Mouse (Mus musculus): ENCODE results near the gene Car3. TPM values are rescaled to one million over a fixed set of nuclear protein-coding genes. Genes with fewer than 3 reads are reported as not detected.

Gene Car3
- polyA plus RNA-seq, 1 experiment from 2014 or later = 1.3 TPM

DNA sequence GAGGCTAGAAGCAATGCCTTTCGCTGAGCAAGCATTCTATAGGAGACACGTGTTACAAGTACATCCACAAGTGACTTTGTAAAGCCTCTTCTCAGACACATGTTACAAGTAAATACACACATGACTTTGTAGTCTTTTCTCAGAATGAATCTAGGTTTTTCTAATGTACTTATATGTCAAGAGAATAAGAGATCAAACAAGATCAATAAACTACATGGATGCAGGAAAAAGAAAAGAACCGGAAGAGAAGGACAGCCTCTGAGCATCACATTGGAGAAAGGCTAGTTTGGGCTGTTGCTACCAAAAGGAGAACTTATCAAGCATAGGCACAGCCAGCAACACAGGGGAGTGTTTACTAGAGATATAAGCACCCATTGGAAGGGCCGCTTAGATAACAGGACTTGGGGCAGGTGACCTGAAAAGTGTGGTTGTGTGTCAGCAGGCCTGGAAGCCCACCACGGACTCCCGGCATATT, 15.5 kb downstream of the Car3 start:
- Histone ChIP-seq H3K27ac (replicated peaks) (no peak overlapping the region), H3K9me3 (ENCODE audit: control insufficient read depth, low read length) (no peaks in the 10 kb centered on the region), H3K4me3 (ENCODE audit: low read depth, low read length) (no peak overlapping the region), H3K36me3 (ENCODE audit: control insufficient read depth, insufficient read depth, low read length) (no peaks in the 10 kb centered on the region), H3K9ac (ENCODE audit: low read length) (no peak overlapping the region), H3K27me3 (ENCODE audit: control insufficient read depth, insufficient read depth, low read length) (no peaks in the 10 kb centered on the region), H3K4me1 (replicated peaks; ENCODE audit: control insufficient read depth, insufficient read depth) (no peaks in the 10 kb centered on the region), H3K4me2 (replicated peaks; ENCODE audit: low read depth) (no peak overlapping the region)
- TF ChIP-seq CTCF (IDR thresholded peaks at IDR 0.05; ENCODE audit: low read depth) = no peak
- no peak for TF ChIP-seq EP300 (optimal IDR thresholded peaks at IDR 0.05)
- DNase-seq (ENCODE audit: low spot score) (no peak), ATAC-seq (ENCODE audit: low FRiP score, low TSS enrichment) (no peak)
- 79% methylated on average over 6 of the region's 6 CpGs for WGBS

DNA sequence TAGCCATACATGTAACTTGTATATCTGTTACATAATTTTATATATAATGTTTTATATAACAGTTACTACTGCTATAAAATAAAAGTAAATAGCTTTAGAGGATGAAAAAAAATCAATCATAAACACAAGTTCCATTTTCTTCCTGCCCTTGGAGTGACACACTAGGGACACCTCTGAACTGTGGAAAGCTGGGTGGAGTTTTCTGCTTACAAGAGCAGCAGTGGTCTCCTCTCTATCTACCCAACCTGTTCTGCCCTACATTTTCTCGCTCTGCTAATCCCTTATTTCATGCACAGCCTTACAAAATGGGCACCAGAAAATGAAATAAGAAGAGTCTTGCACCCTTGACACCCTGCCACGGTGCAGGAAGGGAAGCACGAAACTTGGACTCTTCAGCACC, 16.0 kb downstream of the Car3 start:
- WGBS = 81% methylated on average over 3 of the region's 3 CpGs
- TF ChIP-seq CTCF (IDR thresholded peaks at IDR 0.05; ENCODE audit: low read depth) (no peak), EP300 (optimal IDR thresholded peaks at IDR 0.05) (no peak)
- Histone ChIP-seq H3K4me3 (ENCODE audit: low read depth, low read length) (no peak overlapping the region), H3K36me3 (ENCODE audit: control insufficient read depth, insufficient read depth, low read length) (no peaks in the 10 kb centered on the region), H3K27ac (replicated peaks) (no peak overlapping the region), H3K9ac (ENCODE audit: low read length) (no peak overlapping the region), H3K9me3 (ENCODE audit: control insufficient read depth, low read length) (no peaks in the 10 kb centered on the region), H3K27me3 (ENCODE audit: control insufficient read depth, insufficient read depth, low read length) (no peaks in the 10 kb centered on the region), H3K4me2 (replicated peaks; ENCODE audit: low read depth) (no peak overlapping the region), H3K4me1 (replicated peaks; ENCODE audit: control insufficient read depth, insufficient read depth) (no peaks in the 10 kb centered on the region)
- DNase-seq (ENCODE audit: low spot score) = no peak
- ATAC-seq (ENCODE audit: low FRiP score, low TSS enrichment) = no peak

DNA sequence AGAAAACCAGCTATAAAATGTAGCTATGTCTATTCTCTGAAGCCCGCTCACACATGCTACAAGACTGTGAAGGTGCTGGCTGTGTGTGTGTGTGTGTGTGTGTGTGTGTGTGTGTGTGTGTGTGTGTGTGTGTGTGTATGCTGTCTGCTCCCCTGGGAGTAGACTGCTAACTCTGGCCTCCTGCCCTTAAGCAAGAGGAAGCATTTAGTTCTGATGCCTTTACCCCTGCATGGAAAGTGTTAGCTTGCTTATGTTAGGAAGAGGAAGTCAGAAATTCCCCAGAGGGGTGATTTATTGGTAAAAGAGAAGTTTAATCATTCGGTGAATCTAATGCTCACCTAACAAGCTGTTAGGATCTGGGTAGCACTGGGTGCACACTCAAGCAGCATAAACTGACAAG, 17.0 kb downstream of the Car3 start:
- no peak overlapping the region for H3K4me2 ChIP-seq (replicated peaks; ENCODE audit: low read depth)
- no peak for TF ChIP-seq EP300 (optimal IDR thresholded peaks at IDR 0.05)
- no peak for TF ChIP-seq CTCF (IDR thresholded peaks at IDR 0.05; ENCODE audit: low read depth)
- H3K9me3 ChIP-seq (ENCODE audit: control insufficient read depth, low read length) = no peaks in the 10 kb centered on the region
- no peaks in the 10 kb centered on the region for H3K27me3 ChIP-seq (ENCODE audit: control insufficient read depth, insufficient read depth, low read length)
- DNase-seq (ENCODE audit: low spot score) (no peak), ATAC-seq (ENCODE audit: low FRiP score, low TSS enrichment) (no peak)
- H3K36me3 ChIP-seq (ENCODE audit: control insufficient read depth, insufficient read depth, low read length) = no peaks in the 10 kb centered on the region
- H3K4me3 ChIP-seq (ENCODE audit: low read depth, low read length) = no peak overlapping the region
- H3K27ac ChIP-seq (replicated peaks) = no peak overlapping the region
- no peak overlapping the region for H3K9ac ChIP-seq (ENCODE audit: low read length)
- 56% methylated on average over 2 of the region's 2 CpGs for WGBS
- H3K4me1 ChIP-seq (replicated peaks; ENCODE audit: control insufficient read depth, insufficient read depth) = no peaks in the 10 kb centered on the region

DNA sequence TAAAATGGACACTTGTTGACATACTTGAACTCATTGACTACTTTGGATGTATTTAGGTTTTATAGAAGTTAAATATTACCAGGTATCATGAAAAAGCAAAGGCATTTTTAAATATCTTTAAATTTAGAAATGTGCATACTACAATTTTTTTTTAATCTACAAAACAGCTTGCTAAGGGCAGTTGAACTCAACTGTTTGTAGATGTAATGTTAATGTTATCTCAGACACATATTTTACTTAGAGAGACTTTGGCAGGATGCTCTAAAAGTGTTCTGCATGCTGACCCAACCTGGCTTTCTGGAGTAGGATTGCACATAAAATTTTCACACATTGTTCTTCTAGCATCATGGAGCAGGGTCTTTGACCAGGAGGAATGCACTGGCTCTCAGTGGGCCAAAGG, 18.7 kb downstream of the Car3 start:
- H3K9me3 ChIP-seq (ENCODE audit: control insufficient read depth, low read length) = no peaks in the 10 kb centered on the region
- H3K9ac ChIP-seq (ENCODE audit: low read length) = no peak overlapping the region
- H3K36me3 ChIP-seq (ENCODE audit: control insufficient read depth, insufficient read depth, low read length) = no peaks in the 10 kb centered on the region
- H3K4me3 ChIP-seq (ENCODE audit: low read depth, low read length) = no peak overlapping the region
- no peaks in the 10 kb centered on the region; the same call in 1 of the 2 replicates for H3K4me1 ChIP-seq (replicated peaks; ENCODE audit: control insufficient read depth, insufficient read depth)
- ATAC-seq (ENCODE audit: low FRiP score, low TSS enrichment) = no peak
- H3K27me3 ChIP-seq (ENCODE audit: control insufficient read depth, insufficient read depth, low read length) = no peaks in the 10 kb centered on the region
- no peak for DNase-seq (ENCODE audit: low spot score)
- TF ChIP-seq CTCF (IDR thresholded peaks at IDR 0.05; ENCODE audit: low read depth) (no peak), EP300 (optimal IDR thresholded peaks at IDR 0.05) (no peak)
- no peak overlapping the region for H3K27ac ChIP-seq (replicated peaks)
- H3K4me2 ChIP-seq (replicated peaks; ENCODE audit: low read depth) = no peak overlapping the region

DNA sequence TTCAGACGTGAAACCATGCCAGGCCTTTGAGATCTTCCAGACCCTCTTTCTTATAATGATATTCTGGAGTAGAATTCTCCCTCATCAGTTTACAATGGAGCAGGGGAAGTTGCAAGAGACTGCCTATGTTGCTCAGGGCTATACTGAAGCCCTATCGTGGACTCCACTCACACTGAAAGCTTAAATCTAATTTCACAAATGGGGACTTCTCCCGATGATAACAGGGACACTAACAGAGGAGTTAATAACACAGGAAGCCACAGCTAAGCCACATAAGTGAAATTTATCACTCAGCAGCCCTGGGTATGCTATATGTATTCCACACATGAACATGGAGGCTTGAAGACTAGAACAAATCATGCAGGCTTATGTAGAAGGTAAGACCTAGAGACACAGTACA, 19.4 kb downstream of the Car3 start:
- Histone ChIP-seq H3K9ac (ENCODE audit: low read length) (no peak overlapping the region), H3K4me1 (replicated peaks; ENCODE audit: control insufficient read depth, insufficient read depth) (no peaks in the 10 kb centered on the region; the same call in 1 of the 2 replicates), H3K4me3 (ENCODE audit: low read depth, low read length) (no peak overlapping the region), H3K4me2 (replicated peaks; ENCODE audit: low read depth) (no peak overlapping the region), H3K9me3 (ENCODE audit: control insufficient read depth, low read length) (no peaks in the 10 kb centered on the region), H3K27me3 (ENCODE audit: control insufficient read depth, insufficient read depth, low read length) (no peaks in the 10 kb centered on the region), H3K27ac (replicated peaks) (no peak overlapping the region), H3K36me3 (ENCODE audit: control insufficient read depth, insufficient read depth, low read length) (no peaks in the 10 kb centered on the region)
- TF ChIP-seq CTCF (IDR thresholded peaks at IDR 0.05; ENCODE audit: low read depth) = no peak
- no peak for TF ChIP-seq EP300 (optimal IDR thresholded peaks at IDR 0.05)
- ATAC-seq (ENCODE audit: low FRiP score, low TSS enrichment) (no peak), DNase-seq (ENCODE audit: low spot score) (no peak)
- 54% methylated on average over 3 of the region's 3 CpGs for WGBS

DNA sequence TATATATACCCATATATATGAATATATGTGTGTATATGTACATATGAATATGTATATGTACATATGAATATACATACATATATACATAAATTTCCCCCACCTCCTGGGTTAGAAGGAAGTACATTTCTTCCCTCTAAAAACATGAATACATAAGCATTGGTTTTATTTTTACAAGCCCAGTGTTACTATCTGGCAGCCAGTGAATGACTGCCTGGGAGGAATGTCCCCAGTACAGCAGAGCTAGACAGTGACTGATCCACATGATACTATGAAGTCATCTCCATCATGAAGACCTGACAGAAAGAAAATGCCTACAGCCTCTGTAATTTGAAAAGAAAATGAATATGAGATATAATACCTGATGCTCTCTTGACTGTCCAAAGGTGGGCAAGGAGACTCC, 21.5 kb downstream of the Car3 start:
- H3K4me1 ChIP-seq (replicated peaks; ENCODE audit: control insufficient read depth, insufficient read depth) = no peaks in the 10 kb centered on the region; the same call in 1 of the 2 replicates
- ATAC-seq (ENCODE audit: low FRiP score, low TSS enrichment) (no peak), DNase-seq (ENCODE audit: low spot score) (no peak)
- no peaks in the 10 kb centered on the region for H3K9me3 ChIP-seq (ENCODE audit: control insufficient read depth, low read length)
- no peak overlapping the region for H3K9ac ChIP-seq (ENCODE audit: low read length)
- no peak overlapping the region for H3K27ac ChIP-seq (replicated peaks)
- H3K4me2 ChIP-seq (replicated peaks; ENCODE audit: low read depth) = no peak overlapping the region
- H3K4me3 ChIP-seq (ENCODE audit: low read depth, low read length) = no peak overlapping the region
- no peaks in the 10 kb centered on the region for H3K36me3 ChIP-seq (ENCODE audit: control insufficient read depth, insufficient read depth, low read length)
- H3K27me3 ChIP-seq (ENCODE audit: control insufficient read depth, insufficient read depth, low read length) = no peaks in the 10 kb centered on the region
- TF ChIP-seq CTCF (IDR thresholded peaks at IDR 0.05; ENCODE audit: low read depth) (no peak), EP300 (optimal IDR thresholded peaks at IDR 0.05) (no peak)

Data from stomach, postnatal 0 days (tissue).